Mouse (Mus musculus) megakaryocyte, embryonic 14.5 days (primary cell): ENCODE measurements around the gene Pld5.

ENCODE experiments used
- FLI1 ChIP-seq: IDR thresholded peaks from 2 replicates; pipeline ENCODE4 v1.6.1; 2012; ENCODE audit warnings: low read length, inconsistent platforms, mixed read lengths
- GATA1 ChIP-seq: IDR thresholded peaks from 3 replicates; pipeline ENCODE4 v1.6.1; 2012; ENCODE audit warnings: mixed read lengths, low read length, inconsistent platforms, borderline replicate concordance

DNA sequence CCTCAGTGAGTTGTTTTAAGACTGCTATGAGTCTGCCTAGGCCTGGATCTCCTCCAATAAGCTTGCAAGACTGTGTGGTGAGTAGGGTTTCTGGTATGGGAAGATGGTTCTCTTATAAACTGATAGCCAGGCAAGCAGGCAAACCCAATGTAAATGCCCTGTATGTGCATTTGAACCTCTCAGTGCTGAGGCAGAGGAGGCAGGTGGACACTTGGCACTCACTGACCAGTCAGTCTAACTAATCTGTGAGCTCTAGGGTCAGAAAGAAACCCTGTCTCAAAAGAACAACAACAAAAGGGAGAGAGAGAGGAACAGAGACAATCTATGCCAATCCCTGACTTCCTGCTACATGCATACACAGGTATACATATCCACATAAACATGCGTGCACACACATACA is 64.3 kb downstream of the Pld5 start:
- TF ChIP-seq GATA1: no peak
- TF ChIP-seq FLI1: no peak
